Mouse (Mus musculus) kidney, adult 2 months (tissue): ENCODE data around the gene Sacs. TPM values are rescaled to one million over a fixed set of nuclear protein-coding genes. Genes with fewer than 3 reads are reported as not detected.

ENCODE experiments used
- DNase-seq: peaks from one replicate; pipeline ENCODE4 v3.0.0; 2021
- H3K27ac ChIP-seq: fragments of 200-500 bp; 2 replicates; pipeline ENCODE4 v1.5.1; 2012; ENCODE audit warnings: low read depth, low read length, control low read depth, inconsistent platforms; ENCODE audit not compliant: insufficient read depth
- H3K27me3 ChIP-seq: fragments of 200-500 bp; replicated peaks from 2 replicates; pipeline ENCODE4 v1.6.1; 2012; ENCODE audit warnings: mild to moderate bottlenecking, moderate library complexity, low read length, inconsistent platforms; ENCODE audit not compliant: control insufficient read depth, insufficient read depth
- H3K36me3 ChIP-seq: fragments of 200-500 bp; 2 replicates; pipeline ENCODE4 v1.6.1; 2012; ENCODE audit warnings: mild to moderate bottlenecking, moderate library complexity, low read length, inconsistent platforms; ENCODE audit not compliant: control insufficient read depth, insufficient read depth
- H3K4me1 ChIP-seq: fragments of 200-500 bp; 2 replicates; pipeline ENCODE4 v1.6.1; 2011; ENCODE audit warnings: low read length; ENCODE audit not compliant: control insufficient read depth, insufficient read depth
- H3K4me3 ChIP-seq: fragments of 200-500 bp; 2 replicates; pipeline ENCODE4 v1.5.1; 2011; ENCODE audit warnings: mild to moderate bottlenecking, low read depth, low read length, control low read depth; ENCODE audit not compliant: insufficient read depth
- CTCF ChIP-seq: fragments of 200-500 bp; conservative IDR thresholded peaks from 2 replicates; pipeline ENCODE4 v1.5.1; 2011; ENCODE audit warnings: low read depth, mild to moderate bottlenecking, control low read depth, low read length, moderate library complexity, mixed read lengths; ENCODE audit not compliant: insufficient read depth, insufficient read length
- POLR2A ChIP-seq: fragments of 200-500 bp; IDR thresholded peaks from one replicate; pipeline ENCODE4 v1.6.1; 2011; ENCODE audit warnings: low read depth, low read length, control low read depth
- WGBS: fragments of 180-500 bp; shearing (Covaris S2); methylation state at CpG from one replicate; pipeline ENCODE4 v1.1.7; 2018; 5-methylcytosine and 5-hydroxymethylcytosine counted together
- polyA plus RNA-seq: library from polyadenylated mRNA; depleted of rRNA; stranded (reverse); fragments of >200 nt; gene quantifications from 2 replicates; pipeline ENCODE4 v1.2.3, GENCODE M21; 2012; rRNA removed

Gene Sacs
- polyA plus RNA-seq, 1 experiment: 0.33 TPM

GRCm38 (mm10) chr14:61267908-61268475, 129.7 kb downstream of the Sacs start:
- no peak overlapping the region for H3K4me3 ChIP-seq
- H3K4me1 ChIP-seq: no peaks in the 10 kb centered on the region
- no peak overlapping the region for H3K27ac ChIP-seq
- no peaks in the 10 kb centered on the region for H3K36me3 ChIP-seq
- TF ChIP-seq POLR2A (no peak), CTCF (no peak)
- no peak for DNase-seq
- H3K27me3 ChIP-seq: no peaks in the 10 kb centered on the region
- 58% methylated on average over 5 of the region's 5 CpGs for WGBS

GRCm38 (mm10) chr14:61274414-61275198, 136.3 kb downstream of the Sacs start:
- no peak overlapping the region for H3K4me3 ChIP-seq
- no peaks in the 10 kb centered on the region for H3K4me1 ChIP-seq
- no peaks in the 10 kb centered on the region for H3K36me3 ChIP-seq
- no peak for TF ChIP-seq CTCF
- TF ChIP-seq POLR2A: no peak
- DNase-seq: no peak
- no peak overlapping the region for H3K27ac ChIP-seq
- H3K27me3 ChIP-seq: no peaks in the 10 kb centered on the region; the same call in 1 of the 2 replicates
- 8% methylated on average over 38 of the region's 38 CpGs for WGBS

GRCm38 (mm10) chr14:61277285-61277684, 139.0 kb downstream of the Sacs start:
- peak; percentile 36 for DNase-seq
- no peaks in the 10 kb centered on the region for H3K4me1 ChIP-seq
- no peak overlapping the region for H3K27ac ChIP-seq
- TF ChIP-seq POLR2A (no peak), CTCF (peak; percentile 51)
- no peak overlapping the region for H3K4me3 ChIP-seq
- no peaks in the 10 kb centered on the region for H3K36me3 ChIP-seq
- 32% methylated on average over 1 of the region's 1 CpGs for WGBS
- H3K27me3 ChIP-seq: no peaks in the 10 kb centered on the region; the same call in 1 of the 2 replicates

- no peak overlapping the region for H3K27ac ChIP-seq
- H3K4me3 ChIP-seq: no peak overlapping the region
- TF ChIP-seq POLR2A (no peak), CTCF (no peak)
- no peaks in the 10 kb centered on the region for H3K36me3 ChIP-seq
- H3K27me3 ChIP-seq: no peaks in the 10 kb centered on the region; the same call in 1 of the 2 replicates
- 75% methylated on average over 7 of the region's 7 CpGs for WGBS
- H3K4me1 ChIP-seq: no peaks in the 10 kb centered on the region
- no peak for DNase-seq
Observed at GRCm38 (mm10) chr14:61278676-61279300, 140.5 kb downstream of the Sacs start.

GRCm38 (mm10) chr14:61288606-61289286, 150.5 kb downstream of the Sacs start:
- no peaks in the 10 kb centered on the region for H3K4me1 ChIP-seq
- H3K36me3 ChIP-seq: no peaks in the 10 kb centered on the region
- no peak overlapping the region for H3K27ac ChIP-seq
- no peaks in the 10 kb centered on the region for H3K27me3 ChIP-seq
- no peak overlapping the region for H3K4me3 ChIP-seq
- no peak for DNase-seq
- TF ChIP-seq POLR2A (no peak), CTCF (no peak)
- WGBS: 71% methylated on average over 19 of the region's 19 CpGs

Other genes starting within 250 kb of the Sacs start
- 2.6 and 2.7 TPM in 2 replicates for gene Tnfrsf19, start 92.0 kb upstream of the Sacs start, polyA plus RNA-seq
- 0.05 and 1.5 TPM in 2 replicates for gene Sgcg, start 120.0 kb downstream of the Sacs start, polyA plus RNA-seq
- 0.39 and 0.74 TPM in 2 replicates for gene Arl11, start 171.3 kb downstream of the Sacs start, polyA plus RNA-seq
- gene Ebpl, start 222.0 kb downstream of the Sacs start, polyA plus RNA-seq: 1.5 and 2.0 TPM in 2 replicates